Mouse (Mus musculus): Measurements from ENCODE around the gene Poldip2. TPM values are rescaled to one million over a fixed set of nuclear protein-coding genes. Genes with fewer than 3 reads are reported as not detected.
"Not testable (repeated sequence)": the region's sequence is repeated elsewhere in the genome, so short reads cannot be mapped to it uniquely, and the experiment has no call there.

Gene Poldip2
- polyA plus RNA-seq, 1 experiment: 43.6 TPM

DNA sequence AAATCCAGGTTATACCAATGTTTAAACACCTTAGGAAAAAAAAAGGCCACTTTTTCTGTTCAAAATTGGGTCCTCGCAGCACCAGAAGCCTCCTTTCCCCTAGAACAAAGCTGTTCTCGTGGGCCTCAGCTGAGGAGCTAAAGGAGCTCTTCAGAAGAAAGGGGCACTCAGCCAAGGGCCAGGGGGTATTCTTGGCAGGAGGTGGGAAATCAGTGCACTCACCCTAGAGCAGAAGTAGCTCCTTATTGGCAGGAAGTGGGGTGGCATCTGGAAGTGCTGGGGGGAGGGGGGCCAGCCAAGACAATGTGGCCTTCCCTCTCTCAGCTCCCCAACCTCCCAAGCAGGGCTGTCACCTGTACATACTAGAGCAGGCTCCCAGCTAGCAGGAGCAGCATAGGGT, 12.8 kb downstream of the Poldip2 start:
- Histone ChIP-seq H3K27ac (ENCODE audit: control insufficient read depth, insufficient read depth, low read length) (no peak overlapping the region), H3K4me3 (ENCODE audit: control insufficient read depth, insufficient read depth, low read length) (no peak overlapping the region), H3K36me3 (ENCODE audit: control insufficient read depth, insufficient read depth, low read length) (peaks cover 13% of the 10 kb centered on the region), H3K4me1 (replicated peaks; ENCODE audit: control insufficient read depth, insufficient read depth, low read length) (no peaks in the 10 kb centered on the region), H3K27me3 (ENCODE audit: control insufficient read depth, insufficient read depth, low read length) (no peaks in the 10 kb centered on the region)
- 83% methylated on average over 2 of the region's 2 CpGs for WGBS
- DNase-seq: no peak
- TF ChIP-seq CTCF (IDR thresholded peaks at IDR 0.05; ENCODE audit: borderline replicate concordance, control insufficient read depth, extremely low read depth, insufficient read depth, low read length, poor library complexity): no peak
- TF ChIP-seq POLR2A (IDR thresholded peaks at IDR 0.05; ENCODE audit: control insufficient read depth, extremely low read depth, insufficient read depth, low read length, poor library complexity): no peak

DNA sequence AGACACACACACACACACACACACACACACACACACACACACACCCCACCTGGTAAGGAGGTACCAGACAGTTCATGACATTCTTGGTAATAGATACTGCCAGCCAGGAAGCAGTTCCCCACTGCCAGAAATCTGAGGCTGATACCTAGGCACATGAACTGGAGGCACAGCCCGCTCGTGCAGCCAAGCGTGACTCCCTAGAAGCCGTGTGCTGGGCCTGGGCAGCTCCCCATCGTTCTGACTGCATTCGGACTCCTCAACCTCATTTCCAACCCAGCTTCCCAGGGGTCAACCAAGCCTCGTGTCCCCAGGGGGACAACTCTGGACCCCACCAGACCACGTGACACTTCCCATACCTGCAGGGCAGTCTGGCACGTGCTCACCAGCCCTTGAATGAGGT, 16.7 kb downstream of the Poldip2 start:
- WGBS: 95% methylated on average over 9 of the region's 9 CpGs
- no peak overlapping the region for H3K4me3 ChIP-seq (ENCODE audit: control insufficient read depth, insufficient read depth, low read length)
- H3K36me3 ChIP-seq (ENCODE audit: control insufficient read depth, insufficient read depth, low read length): no peaks in the 10 kb centered on the region
- H3K27me3 ChIP-seq (ENCODE audit: control insufficient read depth, insufficient read depth, low read length): no peaks in the 10 kb centered on the region
- no peak for TF ChIP-seq POLR2A (IDR thresholded peaks at IDR 0.05; ENCODE audit: control insufficient read depth, extremely low read depth, insufficient read depth, low read length, poor library complexity)
- TF ChIP-seq CTCF (IDR thresholded peaks at IDR 0.05; ENCODE audit: borderline replicate concordance, control insufficient read depth, extremely low read depth, insufficient read depth, low read length, poor library complexity): no peak
- no peak for DNase-seq
- no peak overlapping the region for H3K27ac ChIP-seq (ENCODE audit: control insufficient read depth, insufficient read depth, low read length)
- no peaks in the 10 kb centered on the region for H3K4me1 ChIP-seq (replicated peaks; ENCODE audit: control insufficient read depth, insufficient read depth, low read length)

GRCm38 (mm10) chr11:78530001-78530400, 18.0 kb downstream of the Poldip2 start:
- DNase-seq: no peak
- Histone ChIP-seq H3K36me3 (ENCODE audit: control insufficient read depth, insufficient read depth, low read length) (no peaks in the 10 kb centered on the region), H3K27ac (ENCODE audit: control insufficient read depth, insufficient read depth, low read length) (no peak overlapping the region), H3K4me3 (ENCODE audit: control insufficient read depth, insufficient read depth, low read length) (no peak overlapping the region), H3K27me3 (ENCODE audit: control insufficient read depth, insufficient read depth, low read length) (no peaks in the 10 kb centered on the region), H3K4me1 (replicated peaks; ENCODE audit: control insufficient read depth, insufficient read depth, low read length) (no peaks in the 10 kb centered on the region)
- TF ChIP-seq POLR2A (IDR thresholded peaks at IDR 0.05; ENCODE audit: control insufficient read depth, extremely low read depth, insufficient read depth, low read length, poor library complexity): no peak
- no peak for TF ChIP-seq CTCF (IDR thresholded peaks at IDR 0.05; ENCODE audit: borderline replicate concordance, control insufficient read depth, extremely low read depth, insufficient read depth, low read length, poor library complexity)
- 95% methylated on average over 12 of the region's 12 CpGs for WGBS

DNA sequence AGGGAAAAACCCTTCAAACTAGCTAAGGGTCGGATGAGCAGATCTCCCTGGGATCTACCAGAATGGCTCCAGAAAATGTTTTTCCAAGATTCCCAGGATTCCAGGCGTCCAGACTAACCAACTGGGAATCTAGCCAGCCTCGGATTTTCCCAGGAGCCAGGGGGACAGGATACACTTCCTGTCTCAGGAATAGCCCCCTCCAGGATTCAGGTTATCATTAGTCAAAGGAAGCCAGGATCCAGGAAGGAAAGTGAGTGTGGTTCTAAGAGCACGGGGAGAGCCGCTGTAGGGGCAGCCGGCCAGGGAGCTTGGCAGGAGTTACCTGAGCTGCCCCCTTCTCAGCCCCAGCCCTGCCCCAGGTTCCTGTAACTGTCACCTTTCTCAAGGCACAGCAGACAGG, 19.1 kb downstream of the Poldip2 start:
- 91% methylated on average over 6 of the region's 6 CpGs for WGBS
- DNase-seq: no peak
- H3K27me3 ChIP-seq (ENCODE audit: control insufficient read depth, insufficient read depth, low read length): no peaks in the 10 kb centered on the region
- H3K4me3 ChIP-seq (ENCODE audit: control insufficient read depth, insufficient read depth, low read length): no peak overlapping the region
- H3K4me1 ChIP-seq (replicated peaks; ENCODE audit: control insufficient read depth, insufficient read depth, low read length): peaks cover 6% of the 10 kb centered on the region
- H3K36me3 ChIP-seq (ENCODE audit: control insufficient read depth, insufficient read depth, low read length): no peaks in the 10 kb centered on the region
- no peak for TF ChIP-seq POLR2A (IDR thresholded peaks at IDR 0.05; ENCODE audit: control insufficient read depth, extremely low read depth, insufficient read depth, low read length, poor library complexity)
- TF ChIP-seq CTCF (IDR thresholded peaks at IDR 0.05; ENCODE audit: borderline replicate concordance, control insufficient read depth, extremely low read depth, insufficient read depth, low read length, poor library complexity): no peak
- H3K27ac ChIP-seq (ENCODE audit: control insufficient read depth, insufficient read depth, low read length): no peak overlapping the region

- not testable (repeated sequence) for H3K4me3 ChIP-seq (ENCODE audit: control insufficient read depth, insufficient read depth, low read length); H3K4me1 ChIP-seq (replicated peaks; ENCODE audit: control insufficient read depth, insufficient read depth, low read length); H3K36me3 ChIP-seq (ENCODE audit: control insufficient read depth, insufficient read depth, low read length); H3K27me3 ChIP-seq (ENCODE audit: control insufficient read depth, insufficient read depth, low read length); DNase-seq; H3K27ac ChIP-seq (ENCODE audit: control insufficient read depth, insufficient read depth, low read length)
- 88% methylated on average over 10 of the region's 10 CpGs for WGBS
These were observed 19.5 kb downstream of the Poldip2 start for GRCm38 (mm10) chr11:78531515-78531914.

DNA sequence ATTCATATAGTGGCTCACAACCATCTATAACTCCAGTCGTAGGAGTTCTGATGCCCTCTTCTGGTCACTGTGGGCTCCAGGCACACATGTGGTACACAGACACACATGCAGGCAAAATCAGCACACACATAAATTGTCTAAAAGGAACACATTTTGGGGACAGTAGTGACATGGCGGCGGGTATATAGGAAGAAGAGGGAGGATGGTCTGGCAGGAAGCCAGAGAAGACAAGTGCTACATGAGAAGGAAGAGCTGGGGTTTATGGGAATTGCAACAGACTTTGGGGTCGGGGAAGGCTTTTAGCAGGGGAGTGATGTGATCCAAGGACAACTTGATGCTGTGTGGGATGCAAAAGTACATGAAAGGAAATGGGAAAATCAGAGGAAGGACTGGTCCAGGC, 22.5 kb downstream of the Poldip2 start:
- H3K36me3 ChIP-seq (ENCODE audit: control insufficient read depth, insufficient read depth, low read length): no peaks in the 10 kb centered on the region; the same call in 1 of the 2 replicates
- H3K27me3 ChIP-seq (ENCODE audit: control insufficient read depth, insufficient read depth, low read length): no peaks in the 10 kb centered on the region
- DNase-seq: no peak
- no peak overlapping the region for H3K4me3 ChIP-seq (ENCODE audit: control insufficient read depth, insufficient read depth, low read length)
- no peak overlapping the region for H3K27ac ChIP-seq (ENCODE audit: control insufficient read depth, insufficient read depth, low read length)
- 91% methylated on average over 4 of the region's 4 CpGs for WGBS
- H3K4me1 ChIP-seq (replicated peaks; ENCODE audit: control insufficient read depth, insufficient read depth, low read length): peaks cover 9% of the 10 kb centered on the region
- TF ChIP-seq POLR2A (IDR thresholded peaks at IDR 0.05; ENCODE audit: control insufficient read depth, extremely low read depth, insufficient read depth, low read length, poor library complexity): no peak
- no peak for TF ChIP-seq CTCF (IDR thresholded peaks at IDR 0.05; ENCODE audit: borderline replicate concordance, control insufficient read depth, extremely low read depth, insufficient read depth, low read length, poor library complexity)

- peaks cover 3% of the 10 kb centered on the region; the same call in 1 of the 2 replicates for H3K36me3 ChIP-seq (ENCODE audit: control insufficient read depth, insufficient read depth, low read length)
- no peak for TF ChIP-seq CTCF (IDR thresholded peaks at IDR 0.05; ENCODE audit: borderline replicate concordance, control insufficient read depth, extremely low read depth, insufficient read depth, low read length, poor library complexity)
- TF ChIP-seq POLR2A (IDR thresholded peaks at IDR 0.05; ENCODE audit: control insufficient read depth, extremely low read depth, insufficient read depth, low read length, poor library complexity): no peak
- H3K27me3 ChIP-seq (ENCODE audit: control insufficient read depth, insufficient read depth, low read length): no peaks in the 10 kb centered on the region
- H3K4me3 ChIP-seq (ENCODE audit: control insufficient read depth, insufficient read depth, low read length): peak overlapping the region; percentile 50
- no peak for DNase-seq
- H3K4me1 ChIP-seq (replicated peaks; ENCODE audit: control insufficient read depth, insufficient read depth, low read length): peaks cover 9% of the 10 kb centered on the region
- WGBS: under 1% methylated on average over 23 of the region's 23 CpGs
- 0 out of 2 replicates have a peak overlapping the region, but pooled peaks have one; percentile 0 for H3K27ac ChIP-seq (ENCODE audit: control insufficient read depth, insufficient read depth, low read length)
These were observed 23.5 kb downstream of the Poldip2 start for GRCm38 (mm10) chr11:78535376-78536079.

All from thymus, adult 2 months (tissue).